14 mouse cellular contexts compared by ENCODE assay signal in the genomic region with DNA sequence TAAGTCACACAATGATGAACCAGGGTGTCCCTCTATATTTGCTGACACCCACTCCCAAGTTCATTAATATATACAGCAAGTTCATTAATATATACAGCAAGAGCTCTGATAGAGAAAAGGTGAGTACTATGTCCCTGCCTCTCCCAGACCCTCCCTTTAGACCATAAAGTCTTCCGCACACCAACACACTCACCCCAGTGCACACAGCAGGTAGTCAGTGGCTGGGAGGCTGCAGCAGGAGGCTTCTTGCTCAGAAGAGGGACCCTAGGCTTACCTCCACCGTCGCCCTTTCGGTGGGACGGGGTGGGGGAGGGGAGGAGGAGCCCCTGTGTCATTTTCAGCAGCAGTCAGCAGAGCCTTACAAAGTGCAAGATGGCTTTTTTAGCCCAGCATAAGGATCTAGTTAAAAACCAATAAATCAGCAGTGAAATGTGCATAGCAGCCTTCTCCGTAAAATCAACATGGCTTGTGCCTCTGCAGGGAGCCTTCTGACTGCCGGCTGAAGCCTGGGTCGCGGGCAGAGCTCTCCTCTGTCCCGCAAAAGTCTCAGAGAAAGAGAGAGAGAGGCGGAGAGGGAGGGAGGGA. TPM values are rescaled to one million over a fixed set of nuclear protein-coding genes. Genes with fewer than 3 reads are reported as not detected.
DNase-seq lines count a peak whose midpoint lies in the region; ATAC-seq and TF ChIP-seq lines count a peak whose summit lies in the region.
"Had no signal": no experiment of that assay in that cellular context is flagged by ENCODE, and none has a peak within 500 bp of the region (broad histone marks: within the 10 kb centered on the region; RNA-seq: fewer than 3 reads in every experiment).

No protein-coding gene starts in this region.

- no peaks in the 10 kb centered on the region for H3K36me3 ChIP-seq in heart, embryonic 12.5 days
- H3K36me3 ChIP-seq in heart, embryonic 10.5 days = no peaks in the 10 kb centered on the region
- no peaks in the 10 kb centered on the region for H3K36me3 ChIP-seq in hindbrain, postnatal 0 days (ENCODE audit: insufficient read depth, low read length)
- H3K36me3 ChIP-seq in midbrain, embryonic 16.5 days (ENCODE audit: control insufficient read depth, insufficient read depth, low read length) = no peaks in the 10 kb centered on the region
- H3K36me3 ChIP-seq: liver, embryonic 12.5 days had no signal

- TF ChIP-seq CTCF in hindbrain, postnatal 0 days (IDR thresholded peaks at IDR 0.05; ENCODE audit: low read depth) = no peak

- peaks cover 87% of the 10 kb centered on the region for H3K27me3 ChIP-seq in heart, embryonic 12.5 days (replicated peaks)
- H3K27me3 ChIP-seq in heart, embryonic 10.5 days (ENCODE audit: insufficient read depth, poor library complexity, severe bottlenecking) = peaks cover 93% of the 10 kb centered on the region
- H3K27me3 ChIP-seq in hindbrain, postnatal 0 days (ENCODE audit: insufficient read depth, low read length) = peaks cover 20% of the 10 kb centered on the region
- H3K27me3 ChIP-seq in midbrain, embryonic 16.5 days (ENCODE audit: control insufficient read depth, insufficient read depth, low read depth, low read length) = peaks cover 12% of the 10 kb centered on the region

- no peak for ATAC-seq in heart, embryonic 12.5 days (ENCODE audit: insufficient number of reproducible peaks, low FRiP score)
- peak; percentile 19; the same call in 1 of the 2 replicates for ATAC-seq in hindbrain, postnatal 0 days
- ATAC-seq in midbrain, embryonic 16.5 days = no peak
- ATAC-seq: liver, embryonic 12.5 days had no signal

- peaks cover 11% of the 10 kb centered on the region for H3K4me1 ChIP-seq in heart, embryonic 12.5 days (replicated peaks)
- peaks cover 10% of the 10 kb centered on the region for H3K4me1 ChIP-seq in heart, embryonic 10.5 days
- H3K4me1 ChIP-seq in hindbrain, postnatal 0 days (ENCODE audit: insufficient read depth, low read length) = peaks cover 3% of the 10 kb centered on the region; the same call in 1 of the 2 replicates
- H3K4me1 ChIP-seq in midbrain, embryonic 16.5 days (ENCODE audit: control insufficient read depth, insufficient read depth, low read length) = no peaks in the 10 kb centered on the region; the same call in 1 of the 2 replicates

- 0 out of 2 replicates have a peak overlapping the region, but pooled peaks have one; percentile 85 for H3K4me2 ChIP-seq in heart, embryonic 12.5 days
- H3K4me2 ChIP-seq in hindbrain, postnatal 0 days (ENCODE audit: low read depth, low read length) = peak overlapping the region; percentile 36; the same call in 1 of the 2 replicates
- peak overlapping the region; percentile 18 for H3K4me2 ChIP-seq in midbrain, embryonic 16.5 days (ENCODE audit: low read length)

- intact Hi-C loops in left cerebral cortex, postnatal 36 days (cut with DNase I) = no loop called here

- H3K27ac ChIP-seq in heart, embryonic 12.5 days (ENCODE audit: poor library complexity, severe bottlenecking) = no peak overlapping the region
- no peak overlapping the region for H3K27ac ChIP-seq in heart, embryonic 10.5 days
- no peak overlapping the region for H3K27ac ChIP-seq in hindbrain, postnatal 0 days
- H3K27ac ChIP-seq in midbrain, embryonic 16.5 days (ENCODE audit: low read length) = no peak overlapping the region
- H3K27ac ChIP-seq: liver, embryonic 12.5 days had no signal

- no peak for DNase-seq in heart, embryonic 10.5 days (ENCODE audit: low spot score)
- DNase-seq in embryo, embryonic 11.5 days (ENCODE audit: low read depth, low spot score) = peak; percentile 61
- DNase-seq in hindbrain, postnatal 0 days (ENCODE audit: low spot score) = peak; percentile 9
- no peak for DNase-seq in thymus, postnatal 14 days
- DNase-seq in spleen, postnatal 10 days (ENCODE audit: low spot score in 2 of 2) = no peak
- no peak for DNase-seq in left cerebral cortex, postnatal 36 days (ENCODE audit: low spot score in 2 of 2)
- DNase-seq: cerebellum, adult 9-11 months; right cerebral cortex, adult 18-20 months had no signal

- 7% methylated on average over 9 of the region's 11 CpGs for WGBS in heart, embryonic 12.5 days
- 2% methylated on average over 7 of the region's 11 CpGs for WGBS in heart, embryonic 10.5 days
- WGBS in hindbrain, postnatal 0 days = 4% methylated on average over 9 of the region's 11 CpGs
- 5% methylated on average over 7 of the region's 11 CpGs for WGBS in midbrain, embryonic 16.5 days

- 0 out of 2 replicates have a peak overlapping the region, but pooled peaks have one; percentile 6 for H3K4me3 ChIP-seq in heart, embryonic 12.5 days
- no peak overlapping the region for H3K4me3 ChIP-seq in heart, embryonic 10.5 days
- H3K4me3 ChIP-seq in hindbrain, postnatal 0 days (ENCODE audit: low read length) = no peak overlapping the region
- peak overlapping the region; percentile 2; the same call in 1 of the 2 replicates for H3K4me3 ChIP-seq in midbrain, embryonic 16.5 days (ENCODE audit: low read depth, low read length)

- no peak overlapping the region for H3K9ac ChIP-seq in heart, embryonic 12.5 days
- no peak overlapping the region for H3K9ac ChIP-seq in hindbrain, postnatal 0 days (replicated peaks; ENCODE audit: low read length)
- no peak overlapping the region for H3K9ac ChIP-seq in midbrain, embryonic 16.5 days (ENCODE audit: low read depth, low read length)

- H3K9me3 ChIP-seq in heart, embryonic 12.5 days (replicated peaks) = 0 out of 2 replicates have a peak, but pooled peaks cover 3% of the 10 kb centered on the region
- no peaks in the 10 kb centered on the region for H3K9me3 ChIP-seq in heart, embryonic 10.5 days
- no peaks in the 10 kb centered on the region for H3K9me3 ChIP-seq in hindbrain, postnatal 0 days (ENCODE audit: low read length)
- H3K9me3 ChIP-seq in midbrain, embryonic 16.5 days (replicated peaks; ENCODE audit: control insufficient read depth, low read length, poor library complexity, severe bottlenecking) = no peaks in the 10 kb centered on the region

RNA-seq across cellular contexts. Expression of gene Gm12830, which starts 20.9 kb away (rescaled TPM):
- polyA plus RNA-seq in heart, embryonic 12.5 days (2016; fragmentation: Nextera tagmentation; extraction: Ambion mirVana) = not detected in 2 replicates
- polyA plus RNA-seq in heart, embryonic 10.5 days (2016; fragmentation: Nextera tagmentation; extraction: Ambion mirVana) = not detected in 2 replicates
- total RNA-seq in hindbrain, postnatal 0 days (2014; rRNA removed) = not detected in 2 replicates
- not detected in 2 replicates for polyA plus RNA-seq in hindbrain, postnatal 0 days (2015; fragmentation: Nextera tagmentation; extraction: Ambion mirVana)
- polyA plus RNA-seq in midbrain, embryonic 16.5 days (2015; fragmentation: Nextera tagmentation; extraction: Ambion mirVana) = not detected in 2 replicates
- not detected for total RNA-seq in left cerebral cortex, postnatal 36 days (2021)
- total RNA-seq: megakaryocyte-erythroid progenitor cell, adult 5-6 weeks had no signal
- polyA plus RNA-seq: heart, postnatal 0 days; liver, embryonic 12.5 days; stomach, embryonic 16.5 days had no signal

Comparison
In these comparisons a context has a peak if more than half of its experiments do, and no peak if none do; other contexts are left out.
1. H3K4me3 ChIP-seq: peak in heart, embryonic 12.5 days (single experiment) and midbrain, embryonic 16.5 days (single experiment); none in heart, embryonic 10.5 days (single experiment) and hindbrain, postnatal 0 days (single experiment).
2. H3K4me2 ChIP-seq: peak in every context shown above with its lines; median percentile 85 in heart, embryonic 12.5 days; 36 in hindbrain, postnatal 0 days; 18 in midbrain, embryonic 16.5 days.
3. DNase-seq: peak in embryo, embryonic 11.5 days (single experiment) and hindbrain, postnatal 0 days (single experiment); none in heart, embryonic 10.5 days (single experiment), thymus, postnatal 14 days (single experiment), spleen, postnatal 10 days (0 of 2) and left cerebral cortex, postnatal 36 days (0 of 2).